Mouse (Mus musculus): ENCODE data around the gene Gm7971.
"Not testable (repeated sequence)": the region's sequence is repeated elsewhere in the genome, so short reads cannot be mapped to it uniquely, and the experiment has no call there.

The Gm7971 gene

DNA sequence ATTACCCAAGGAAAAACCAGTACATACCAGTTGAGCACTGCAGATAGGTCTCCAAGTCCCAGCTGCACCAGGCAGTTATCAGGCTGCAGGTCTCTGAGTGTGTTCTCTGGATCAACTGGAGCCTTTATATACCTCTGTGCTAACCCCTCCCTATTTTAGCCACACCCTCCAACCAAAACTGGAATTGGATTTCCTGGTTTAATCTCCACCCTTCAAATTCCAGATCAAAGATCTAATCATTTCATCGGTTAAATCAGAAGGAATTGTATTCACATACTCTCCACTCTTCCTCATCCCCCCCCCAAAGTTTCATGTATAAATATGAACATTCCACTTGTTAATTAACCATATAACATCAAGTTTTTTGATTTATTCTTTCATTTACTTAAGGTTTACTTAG, at the start of gene Gm7971:
TSS of gene Gm7971 (minus strand) at position 101 of the 400 bp plus-strand sequence.
- not testable (repeated sequence) for DNase-seq

Data from heart, adult 11 months (tissue).